Mouse (Mus musculus) cortical plate, adult 2 months (tissue): ENCODE data around the gene Rgs12. TPM values are rescaled to one million over a fixed set of nuclear protein-coding genes. Genes with fewer than 3 reads are reported as not detected.

ENCODE experiments used
- H3K27ac ChIP-seq: fragments of 200-500 bp; 2 replicates; pipeline ENCODE4 v1.5.1; 2012; ENCODE audit warnings: low read length, control low read depth, inconsistent platforms; ENCODE audit not compliant: insufficient read depth
- H3K4me1 ChIP-seq: fragments of 200-500 bp; 2 replicates; pipeline ENCODE4 v1.6.1; 2011; ENCODE audit warnings: low read length; ENCODE audit not compliant: control insufficient read depth, insufficient read depth
- H3K4me3 ChIP-seq: fragments of 200-500 bp; 2 replicates; pipeline ENCODE4 v1.5.1; 2011; ENCODE audit warnings: mild to moderate bottlenecking, low read length, control low read depth; ENCODE audit not compliant: insufficient read depth
- CTCF ChIP-seq: fragments of 200-500 bp; IDR thresholded peaks from 2 replicates; pipeline ENCODE4 v1.5.1; 2011; ENCODE audit warnings: mild to moderate bottlenecking, control low read depth, low read length; ENCODE audit not compliant: insufficient read depth; ENCODE audit errors: extremely low read depth
- POLR2A ChIP-seq: fragments of 200-500 bp; IDR thresholded peaks from 2 replicates; pipeline ENCODE4 v1.6.1; 2011; ENCODE audit warnings: mild to moderate bottlenecking, low read length, control low read depth; ENCODE audit not compliant: insufficient read depth; ENCODE audit errors: extremely low read depth
- polyA plus RNA-seq: library from polyadenylated mRNA; depleted of rRNA; stranded (reverse); fragments of >200 nt; gene quantifications from 2 replicates; pipeline ENCODE4 v1.2.3, GENCODE M21; 2012

Rgs12 gene
- polyA plus RNA-seq, 1 experiment, result 40.9 TPM

GRCm38 (mm10) chr5:35057582-35057981 lies 108.3 kb downstream of the Rgs12 start:
- Histone ChIP-seq H3K4me3 (peak overlapping the region; percentile 82), H3K27ac (no peak overlapping the region), H3K4me1 (peaks cover 5% of the 10 kb centered on the region)
- no peak for TF ChIP-seq POLR2A
- no peak for TF ChIP-seq CTCF

- no peak for TF ChIP-seq POLR2A
- TF ChIP-seq CTCF, result no peak
- Histone ChIP-seq H3K4me3 (peak overlapping the region; percentile 82; the same call in 1 of the 2 replicates), H3K27ac (no peak overlapping the region), H3K4me1 (peaks cover 5% of the 10 kb centered on the region)
Measured at GRCm38 (mm10) chr5:35058216-35058615, 109.0 kb downstream of the Rgs12 start.

- TF ChIP-seq POLR2A (no peak), CTCF (no peak)
- H3K4me1 ChIP-seq, result peaks cover 5% of the 10 kb centered on the region
- H3K4me3 ChIP-seq, result no peak overlapping the region
- no peak overlapping the region for H3K27ac ChIP-seq
Measured at GRCm38 (mm10) chr5:35060098-35060497, 110.9 kb downstream of the Rgs12 start.

GRCm38 (mm10) chr5:35069841-35070240 lies 120.6 kb downstream of the Rgs12 start:
- H3K4me3 ChIP-seq, result no peak overlapping the region

GRCm38 (mm10) chr5:35070314-35070713 lies 121.1 kb downstream of the Rgs12 start:
- no peaks in the 10 kb centered on the region for H3K4me1 ChIP-seq
- no peak for TF ChIP-seq POLR2A
- no peak for TF ChIP-seq CTCF
- no peak overlapping the region for H3K27ac ChIP-seq
- H3K4me3 ChIP-seq, result no peak overlapping the region

More at GRCm38 (mm10) chr5:35069841-35070240, 120.6 kb downstream of the Rgs12 start:
- H3K27ac ChIP-seq, result no peak overlapping the region
- H3K4me1 ChIP-seq, result no peaks in the 10 kb centered on the region
- no peak for TF ChIP-seq CTCF
- TF ChIP-seq POLR2A, result no peak

- TF ChIP-seq CTCF, result no peak
- no peak for TF ChIP-seq POLR2A
- H3K27ac ChIP-seq, result no peak overlapping the region
- H3K4me3 ChIP-seq, result no peak overlapping the region
- no peaks in the 10 kb centered on the region for H3K4me1 ChIP-seq
Measured at GRCm38 (mm10) chr5:35070953-35071352, 121.7 kb downstream of the Rgs12 start.

- Histone ChIP-seq H3K4me3 (no peak overlapping the region), H3K27ac (no peak overlapping the region), H3K4me1 (no peaks in the 10 kb centered on the region)
- TF ChIP-seq CTCF (no peak), POLR2A (no peak)
Measured at GRCm38 (mm10) chr5:35071855-35072254, 122.6 kb downstream of the Rgs12 start.

- H3K27ac ChIP-seq, result no peak overlapping the region
- no peak for TF ChIP-seq CTCF
- no peak for TF ChIP-seq POLR2A
Measured at GRCm38 (mm10) chr5:35073235-35073634, 124.0 kb downstream of the Rgs12 start.

GRCm38 (mm10) chr5:35073992-35074391 lies 124.7 kb downstream of the Rgs12 start:
- Histone ChIP-seq H3K4me3 (no peak overlapping the region), H3K27ac (no peak overlapping the region), H3K4me1 (no peaks in the 10 kb centered on the region)
- TF ChIP-seq POLR2A (no peak), CTCF (no peak)

More at GRCm38 (mm10) chr5:35073235-35073634, 124.0 kb downstream of the Rgs12 start:
- Histone ChIP-seq H3K4me1 (no peaks in the 10 kb centered on the region), H3K4me3 (no peak overlapping the region)

GRCm38 (mm10) chr5:35076369-35076768 lies 127.1 kb downstream of the Rgs12 start:
- H3K4me1 ChIP-seq, result no peaks in the 10 kb centered on the region
- TF ChIP-seq CTCF (no peak), POLR2A (no peak)
- H3K27ac ChIP-seq, result no peak overlapping the region
- H3K4me3 ChIP-seq, result no peak overlapping the region
